Mouse (Mus musculus): ENCODE measurements around the gene Ovol2.

- TF ChIP-seq FLI1 (IDR thresholded peaks at IDR 0.05; ENCODE audit: low read length): no peak
- no peak for TF ChIP-seq GATA1 (IDR thresholded peaks at IDR 0.05; ENCODE audit: borderline replicate concordance, low read length)
Measured at GRCm38 (mm10) chr2:144352843-144353242, 20.9 kb upstream of the Ovol2 start.

All from megakaryocyte, embryonic 14.5 days (primary cell).